Mouse (Mus musculus): ENCODE measurements at regions not wholly inside any gene's neighbourhood (a gene's known extent, or its start where the extent isn't known, plus 50 kb on each side); places are given as distances from the start of the nearest gene placed in this dataset.

- Histone ChIP-seq H3K27ac (no peak overlapping the region), H3K4me3 (no peak overlapping the region), H3K4me1 (no peaks in the 10 kb centered on the region), H3K9me3 (replicated peaks) (no peaks in the 10 kb centered on the region), H3K27me3 (ENCODE audit: low read depth, poor library complexity, severe bottlenecking) (no peaks in the 10 kb centered on the region), H3K36me3 (no peaks in the 10 kb centered on the region)
- 93% methylated on average over 5 of the region's 5 CpGs for WGBS
- DNase-seq (ENCODE audit: low spot score), result no peak
Measured at GRCm38 (mm10) chr5:51842189-51842588, 274.7 kb upstream of the Ppargc1a start.

- H3K27me3 ChIP-seq (ENCODE audit: low read depth, poor library complexity, severe bottlenecking), result no peaks in the 10 kb centered on the region
- H3K36me3 ChIP-seq, result no peaks in the 10 kb centered on the region
- no peak overlapping the region for H3K27ac ChIP-seq
- H3K4me1 ChIP-seq, result no peaks in the 10 kb centered on the region
- 93% methylated on average over 2 of the region's 2 CpGs for WGBS
- no peak for DNase-seq (ENCODE audit: low spot score)
- no peak overlapping the region for H3K4me3 ChIP-seq
- no peaks in the 10 kb centered on the region for H3K9me3 ChIP-seq (replicated peaks)
Measured at GRCm38 (mm10) chr5:51841763-51842162, 274.2 kb upstream of the Ppargc1a start.

- DNase-seq (ENCODE audit: low spot score), result no peak
- Histone ChIP-seq H3K9me3 (replicated peaks) (no peaks in the 10 kb centered on the region), H3K27me3 (ENCODE audit: low read depth, poor library complexity, severe bottlenecking) (no peaks in the 10 kb centered on the region), H3K36me3 (no peaks in the 10 kb centered on the region), H3K4me1 (no peaks in the 10 kb centered on the region), H3K27ac (no peak overlapping the region), H3K4me3 (no peak overlapping the region)
- whole genome bisulfite sequencing, result 90% methylated on average over 11 of the region's 11 CpGs
Measured at GRCm38 (mm10) chr5:51840638-51841329, 273.3 kb upstream of the Ppargc1a start.

GRCm38 (mm10) chr5:51839292-51839691 is 271.8 kb upstream of the Ppargc1a start:
- 72% methylated on average over 4 of the region's 4 CpGs for WGBS
- Histone ChIP-seq H3K36me3 (no peaks in the 10 kb centered on the region), H3K4me3 (no peak overlapping the region), H3K9me3 (replicated peaks) (no peaks in the 10 kb centered on the region), H3K27me3 (ENCODE audit: low read depth, poor library complexity, severe bottlenecking) (no peaks in the 10 kb centered on the region), H3K4me1 (no peaks in the 10 kb centered on the region), H3K27ac (no peak overlapping the region)
- DNase-seq (ENCODE audit: low spot score), result no peak

- Histone ChIP-seq H3K4me1 (peaks cover 19% of the 10 kb centered on the region), H3K9me3 (replicated peaks) (no peaks in the 10 kb centered on the region), H3K27ac (0 out of 2 replicates have a peak overlapping the region, but pooled peaks have one; percentile 3), H3K36me3 (no peaks in the 10 kb centered on the region), H3K27me3 (ENCODE audit: low read depth, poor library complexity, severe bottlenecking) (no peaks in the 10 kb centered on the region), H3K4me3 (no peak overlapping the region)
- 62% methylated on average over 6 of the region's 6 CpGs for WGBS
- DNase-seq (ENCODE audit: low spot score), result no peak
Measured at GRCm38 (mm10) chr5:51830551-51830950, 263.0 kb upstream of the Ppargc1a start.

GRCm38 (mm10) chr5:51830015-51830414 is 262.5 kb upstream of the Ppargc1a start:
- H3K36me3 ChIP-seq, result no peaks in the 10 kb centered on the region
- no peaks in the 10 kb centered on the region for H3K27me3 ChIP-seq (ENCODE audit: low read depth, poor library complexity, severe bottlenecking)
- 67% methylated on average over 2 of the region's 2 CpGs for WGBS
- DNase-seq (ENCODE audit: low spot score), result no peak
- H3K27ac ChIP-seq, result no peak overlapping the region
- no peak overlapping the region for H3K4me3 ChIP-seq
- H3K4me1 ChIP-seq, result peaks cover 19% of the 10 kb centered on the region
- no peaks in the 10 kb centered on the region for H3K9me3 ChIP-seq (replicated peaks)

GRCm38 (mm10) chr5:51829606-51830005 is 262.1 kb upstream of the Ppargc1a start:
- Histone ChIP-seq H3K27me3 (ENCODE audit: low read depth, poor library complexity, severe bottlenecking) (no peaks in the 10 kb centered on the region), H3K36me3 (no peaks in the 10 kb centered on the region), H3K4me1 (peaks cover 19% of the 10 kb centered on the region), H3K4me3 (no peak overlapping the region), H3K27ac (peak overlapping the region; percentile 40; the same call in 1 of the 2 replicates), H3K9me3 (replicated peaks) (no peaks in the 10 kb centered on the region)
- no peak for DNase-seq (ENCODE audit: low spot score)
- 62% methylated on average over 3 of the region's 3 CpGs for WGBS

GRCm38 (mm10) chr5:51829020-51829419 is 261.5 kb upstream of the Ppargc1a start:
- 59% methylated on average over 5 of the region's 5 CpGs for WGBS
- peaks cover 19% of the 10 kb centered on the region for H3K4me1 ChIP-seq
- no peak for DNase-seq (ENCODE audit: low spot score)

GRCm38 (mm10) chr5:51826269-51826668 is 258.7 kb upstream of the Ppargc1a start:
- Histone ChIP-seq H3K27me3 (ENCODE audit: low read depth, poor library complexity, severe bottlenecking) (no peaks in the 10 kb centered on the region), H3K27ac (no peak overlapping the region), H3K4me3 (no peak overlapping the region), H3K9me3 (replicated peaks) (no peaks in the 10 kb centered on the region), H3K36me3 (no peaks in the 10 kb centered on the region), H3K4me1 (peaks cover 19% of the 10 kb centered on the region)
- WGBS, result 84% methylated on average over 1 of the region's 1 CpGs
- no peak for DNase-seq (ENCODE audit: low spot score)

More at GRCm38 (mm10) chr5:51829020-51829419, 261.5 kb upstream of the Ppargc1a start:
- Histone ChIP-seq H3K27ac (no peak overlapping the region), H3K9me3 (replicated peaks) (no peaks in the 10 kb centered on the region), H3K36me3 (no peaks in the 10 kb centered on the region), H3K27me3 (ENCODE audit: low read depth, poor library complexity, severe bottlenecking) (no peaks in the 10 kb centered on the region), H3K4me3 (no peak overlapping the region)

GRCm38 (mm10) chr5:51825584-51826088 is 258.1 kb upstream of the Ppargc1a start:
- Histone ChIP-seq H3K4me3 (no peak overlapping the region), H3K27ac (no peak overlapping the region), H3K27me3 (ENCODE audit: low read depth, poor library complexity, severe bottlenecking) (no peaks in the 10 kb centered on the region), H3K9me3 (replicated peaks) (no peaks in the 10 kb centered on the region), H3K4me1 (peaks cover 19% of the 10 kb centered on the region), H3K36me3 (no peaks in the 10 kb centered on the region)
- DNase-seq (ENCODE audit: low spot score), result no peak
- 90% methylated on average over 3 of the region's 3 CpGs for WGBS

GRCm38 (mm10) chr5:51824731-51825130 is 257.2 kb upstream of the Ppargc1a start:
- H3K27me3 ChIP-seq (ENCODE audit: low read depth, poor library complexity, severe bottlenecking), result no peaks in the 10 kb centered on the region
- no peaks in the 10 kb centered on the region for H3K36me3 ChIP-seq
- H3K4me3 ChIP-seq, result no peak overlapping the region
- H3K27ac ChIP-seq, result no peak overlapping the region
- no peak for DNase-seq (ENCODE audit: low spot score)
- no peaks in the 10 kb centered on the region for H3K9me3 ChIP-seq (replicated peaks)
- H3K4me1 ChIP-seq, result peaks cover 12% of the 10 kb centered on the region
- WGBS, result 86% methylated on average over 4 of the region's 4 CpGs

GRCm38 (mm10) chr5:51823657-51824056 is 256.1 kb upstream of the Ppargc1a start:
- 76% methylated on average over 2 of the region's 2 CpGs for WGBS

GRCm38 (mm10) chr5:51816258-51816657 is 248.7 kb upstream of the Ppargc1a start:
- 92% methylated on average over 2 of the region's 2 CpGs for WGBS
- H3K4me1 ChIP-seq, result no peaks in the 10 kb centered on the region

More at GRCm38 (mm10) chr5:51823657-51824056, 256.1 kb upstream of the Ppargc1a start:
- 0 out of 2 replicates have a peak, but pooled peaks cover under 1% of the 10 kb centered on the region for H3K4me1 ChIP-seq
- no peak for DNase-seq (ENCODE audit: low spot score)
- H3K27me3 ChIP-seq (ENCODE audit: low read depth, poor library complexity, severe bottlenecking), result no peaks in the 10 kb centered on the region
- H3K27ac ChIP-seq, result no peak overlapping the region
- no peaks in the 10 kb centered on the region for H3K36me3 ChIP-seq
- no peaks in the 10 kb centered on the region for H3K9me3 ChIP-seq (replicated peaks)
- H3K4me3 ChIP-seq, result no peak overlapping the region

More at GRCm38 (mm10) chr5:51816258-51816657, 248.7 kb upstream of the Ppargc1a start:
- Histone ChIP-seq H3K9me3 (replicated peaks) (no peaks in the 10 kb centered on the region), H3K36me3 (no peaks in the 10 kb centered on the region), H3K27ac (no peak overlapping the region), H3K4me3 (no peak overlapping the region), H3K27me3 (ENCODE audit: low read depth, poor library complexity, severe bottlenecking) (no peaks in the 10 kb centered on the region)
- DNase-seq (ENCODE audit: low spot score), result no peak
